Mouse (Mus musculus): ENCODE data around the gene Odf2.

GRCm38 (mm10) chr2:29966826-29967225 lies 77.8 kb downstream of the Odf2 start:
- TF ChIP-seq CTCF (IDR thresholded peaks at IDR 0.05): no peak
- TF ChIP-seq EP300 (IDR thresholded peaks at IDR 0.05): no peak
